Mouse (Mus musculus) hindbrain, embryonic 11.5 days (tissue): ENCODE measurements at regions not wholly inside any gene's neighbourhood (a gene's known extent, or its start where the extent isn't known, plus 50 kb on each side); places are given as distances from the start of the nearest gene placed in this dataset.

Source experiments
- ATAC-seq: fragments of 200-750 bp; cut with Nextera tagmentation; 2 replicates; pipeline ENCODE4 v1.8.0; 2017; ENCODE audit warnings: mild to moderate bottlenecking, moderate TSS enrichment, moderate library complexity; ENCODE audit not compliant: low FRiP score
- DNase-seq: peaks from one replicate; pipeline ENCODE4 v3.0.0-alpha.2; 2015; ENCODE audit warnings: low spot score
- H3K27ac ChIP-seq: fragments of 300-500 bp; sonication (generic); 2 replicates; pipeline ENCODE4 v1.5.1; 2014; ENCODE audit warnings: mild to moderate bottlenecking, low read depth, low read length
- H3K27me3 ChIP-seq: fragments of 300-500 bp; sonication (generic); 2 replicates; pipeline ENCODE4 v1.6.1; 2014; ENCODE audit warnings: mild to moderate bottlenecking, low read length, moderate library complexity, mixed read lengths; ENCODE audit not compliant: control insufficient read depth, insufficient read depth
- H3K36me3 ChIP-seq: fragments of 300-500 bp; sonication (generic); 2 replicates; pipeline ENCODE4 v1.6.1; 2014; ENCODE audit warnings: mild to moderate bottlenecking, low read length, moderate library complexity, mixed read lengths; ENCODE audit not compliant: control insufficient read depth, insufficient read depth
- H3K4me1 ChIP-seq: fragments of 300-500 bp; sonication (generic); replicated peaks from 2 replicates; pipeline ENCODE4 v1.6.1; 2014; ENCODE audit warnings: low read length, mixed read lengths; ENCODE audit not compliant: control insufficient read depth, insufficient read depth
- H3K4me2 ChIP-seq: fragments of 300-500 bp; sonication (generic); replicated peaks from 2 replicates; pipeline ENCODE4 v1.6.1; 2014; ENCODE audit warnings: mild to moderate bottlenecking, low read depth, low read length
- H3K4me3 ChIP-seq: fragments of 300-500 bp; sonication (generic); 2 replicates; pipeline ENCODE4 v1.5.1; 2014; ENCODE audit warnings: low read depth, low read length
- H3K9ac ChIP-seq: fragments of 300-500 bp; sonication (generic); 2 replicates; pipeline ENCODE4 v1.6.1; 2014; ENCODE audit warnings: low read depth, low read length
- H3K9me3 ChIP-seq: fragments of 300-500 bp; sonication (generic); 2 replicates; pipeline ENCODE4 v1.6.1; 2016; ENCODE audit warnings: low read length; ENCODE audit not compliant: control insufficient read depth
- whole genome bisulfite sequencing: fragments of 180-500 bp; shearing (Covaris S2); extraction: QIAGEN DNeasy Blood & Tissue Kit; methylation state at CpG from one replicate; pipeline ENCODE4 v1.1.7; 2014; 5-methylcytosine and 5-hydroxymethylcytosine counted together

DNA sequence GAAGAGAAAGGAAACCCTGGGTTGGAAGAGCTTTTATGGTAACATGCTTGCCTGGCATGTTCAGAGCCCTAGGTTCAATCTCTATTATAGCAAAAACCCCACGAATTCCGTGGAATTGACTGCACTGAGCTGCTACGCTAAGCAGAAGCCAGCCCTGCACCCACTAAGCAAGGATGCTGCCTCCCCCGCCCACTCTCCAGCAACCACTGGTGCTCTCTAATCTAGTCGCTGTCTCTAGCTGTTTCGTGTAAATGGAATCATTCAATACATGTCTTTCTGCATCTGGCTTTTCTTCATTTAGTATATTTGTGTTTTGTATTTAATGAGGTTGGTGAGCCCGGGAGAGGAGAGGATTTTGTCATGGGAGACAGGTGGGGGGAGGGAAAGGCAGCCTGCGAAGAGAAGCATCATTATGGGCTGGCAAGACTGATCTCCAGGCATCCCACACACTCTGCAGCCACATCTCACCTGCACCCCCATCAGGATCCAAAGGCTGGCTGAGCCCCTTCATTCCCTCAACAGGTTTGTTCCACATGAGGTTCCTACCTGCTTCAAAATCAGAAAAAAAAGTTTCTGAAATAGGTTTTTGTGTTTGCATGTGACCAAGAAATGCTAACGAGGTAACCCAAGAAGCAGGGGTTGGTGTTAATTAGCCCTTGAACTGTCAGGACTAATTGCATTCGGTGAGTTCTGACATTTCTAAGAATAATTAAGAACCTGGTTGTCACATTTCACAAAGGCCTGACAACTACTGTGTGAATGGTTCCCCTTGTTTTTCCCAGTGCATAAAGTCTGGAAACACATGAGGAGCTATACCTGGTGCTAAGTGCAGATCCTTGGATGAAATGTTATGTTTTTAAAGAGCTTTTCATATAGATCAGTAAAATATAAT lies 68.6 kb upstream of the Ubl3 start:
- Histone ChIP-seq H3K4me3 (no peak overlapping the region), H3K4me1 (0 out of 2 replicates have a peak, but pooled peaks cover 2% of the 10 kb centered on the region), H3K27me3 (no peaks in the 10 kb centered on the region), H3K27ac (no peak overlapping the region), H3K9me3 (no peaks in the 10 kb centered on the region), H3K4me2 (no peak overlapping the region), H3K36me3 (no peaks in the 10 kb centered on the region), H3K9ac (no peak overlapping the region)
- no peak for DNase-seq
- 62% methylated on average over 10 of the region's 10 CpGs for WGBS
- no peak for ATAC-seq

DNA sequence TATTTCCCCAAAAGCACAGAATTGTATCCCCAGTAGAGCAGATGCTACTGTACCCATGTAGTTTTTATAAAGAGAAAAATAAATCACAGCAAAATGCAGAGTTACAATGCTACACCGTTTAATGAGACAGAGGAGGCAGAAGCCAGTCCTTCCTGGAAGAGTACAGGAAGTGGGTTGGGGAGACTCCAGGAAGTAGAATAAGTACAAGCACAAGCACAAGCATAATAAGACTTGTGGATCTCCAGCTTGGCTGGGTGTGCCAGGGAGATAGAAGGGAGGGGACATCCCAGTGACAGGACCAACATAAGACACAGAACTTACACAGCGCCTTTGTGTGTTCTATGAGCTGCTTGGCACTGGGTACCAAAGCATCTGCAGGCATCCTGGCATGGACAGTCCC lies 67.3 kb upstream of the Ubl3 start:
- DNase-seq (no peak), ATAC-seq (no peak)
- no peak overlapping the region for H3K9ac ChIP-seq
- no peak overlapping the region for H3K4me3 ChIP-seq
- H3K9me3 ChIP-seq: no peaks in the 10 kb centered on the region
- H3K27me3 ChIP-seq: no peaks in the 10 kb centered on the region
- H3K4me1 ChIP-seq: 0 out of 2 replicates have a peak, but pooled peaks cover 6% of the 10 kb centered on the region
- H3K27ac ChIP-seq: no peak overlapping the region
- 88% methylated on average over 2 of the region's 2 CpGs for WGBS
- H3K36me3 ChIP-seq: no peaks in the 10 kb centered on the region
- H3K4me2 ChIP-seq: no peak overlapping the region

DNA sequence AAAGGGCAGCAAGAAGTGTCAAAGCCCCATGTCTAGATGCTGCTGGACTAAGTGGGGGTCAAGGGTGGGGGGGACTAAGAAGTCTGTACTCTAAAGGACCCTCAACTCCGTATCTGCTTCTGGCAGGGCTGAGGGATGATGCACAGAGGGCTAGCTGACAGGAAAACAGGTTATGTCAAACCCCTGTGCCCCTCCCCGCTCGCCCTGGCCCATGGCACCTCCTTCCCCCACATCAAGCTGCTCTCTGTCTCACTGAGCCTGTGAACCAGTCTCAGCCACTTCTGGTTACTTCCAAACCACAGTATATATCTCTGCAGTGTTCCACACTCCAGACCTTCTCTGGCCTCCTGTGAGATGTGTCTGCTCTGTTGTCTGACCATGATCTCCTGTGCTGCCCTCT lies 63.8 kb upstream of the Ubl3 start:
- Histone ChIP-seq H3K27ac (peak overlapping the region; percentile 82), H3K9me3 (no peaks in the 10 kb centered on the region), H3K36me3 (no peaks in the 10 kb centered on the region), H3K4me3 (no peak overlapping the region), H3K4me1 (0 out of 2 replicates have a peak, but pooled peaks cover 4% of the 10 kb centered on the region), H3K4me2 (no peak overlapping the region), H3K9ac (no peak overlapping the region), H3K27me3 (no peaks in the 10 kb centered on the region)
- DNase-seq (no peak), ATAC-seq (peak; percentile 29; the same call in 1 of the 2 replicates)
- WGBS: 82% methylated on average over 3 of the region's 3 CpGs

DNA sequence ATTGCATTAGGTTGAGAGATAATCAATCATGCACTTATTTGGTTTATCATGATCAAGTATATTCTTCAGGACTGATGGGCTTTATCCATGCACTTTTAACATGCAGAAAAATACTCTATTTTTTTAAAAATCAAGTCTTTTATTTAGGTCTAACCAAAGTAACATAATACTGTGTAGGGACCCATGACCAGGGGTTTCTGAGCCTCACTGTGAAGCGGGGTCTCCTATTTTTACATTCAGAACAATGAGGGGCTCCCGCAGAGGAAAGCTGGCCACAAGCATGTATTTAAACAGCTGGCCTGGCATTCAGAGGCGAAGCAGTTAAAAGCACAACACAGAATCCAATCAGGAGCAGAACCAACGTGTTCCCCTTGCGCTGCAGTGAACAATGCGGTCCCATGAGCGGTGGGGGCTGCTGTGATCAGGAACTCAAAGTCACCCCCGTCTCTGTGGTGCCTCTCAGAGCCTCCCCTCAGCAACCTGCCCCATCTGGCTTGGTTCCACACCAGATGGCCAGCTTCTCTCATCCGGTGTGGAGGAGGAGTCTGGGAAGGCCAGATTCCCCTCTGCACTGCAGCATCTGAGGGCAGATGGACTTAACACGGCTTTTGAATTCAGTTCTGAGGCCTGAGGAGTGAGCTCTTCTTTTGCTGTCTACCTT lies 63.2 kb upstream of the Ubl3 start:
- Histone ChIP-seq H3K4me2 (no peak overlapping the region), H3K9ac (0 out of 2 replicates have a peak overlapping the region, but pooled peaks have one; percentile 11), H3K36me3 (no peaks in the 10 kb centered on the region), H3K9me3 (no peaks in the 10 kb centered on the region), H3K27ac (peak overlapping the region; percentile 82), H3K27me3 (no peaks in the 10 kb centered on the region), H3K4me3 (no peak overlapping the region), H3K4me1 (0 out of 2 replicates have a peak, but pooled peaks cover 4% of the 10 kb centered on the region)
- 43% methylated on average over 10 of the region's 10 CpGs for WGBS
- peak; percentile 73 for DNase-seq
- peak; percentile 84 for ATAC-seq

DNA sequence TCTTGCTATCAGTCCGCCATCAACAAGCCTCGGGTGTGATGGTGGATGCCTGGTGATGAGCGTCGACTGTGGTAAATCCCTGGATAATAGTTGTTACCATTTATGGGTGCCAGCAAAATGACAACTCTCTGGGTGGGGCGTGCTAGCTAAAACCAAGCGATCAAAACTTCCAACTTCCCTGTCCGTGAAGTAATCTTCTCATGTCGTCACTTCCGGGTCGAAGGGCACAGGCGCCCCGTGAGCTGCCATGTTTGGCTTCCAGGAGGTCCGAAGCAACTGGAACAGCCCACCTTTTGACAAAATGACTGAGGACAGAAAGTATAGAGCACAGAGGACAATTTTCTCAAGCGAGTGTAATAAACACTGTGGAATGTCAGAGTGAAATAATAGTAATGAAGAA lies 62.5 kb upstream of the Ubl3 start:
- WGBS: 91% methylated on average over 14 of the region's 14 CpGs
- 0 out of 2 replicates have a peak, but pooled peaks cover 4% of the 10 kb centered on the region for H3K4me1 ChIP-seq
- no peak overlapping the region for H3K4me2 ChIP-seq
- DNase-seq (no peak), ATAC-seq (no peak)
- no peak overlapping the region for H3K27ac ChIP-seq
- no peaks in the 10 kb centered on the region for H3K36me3 ChIP-seq
- no peak overlapping the region for H3K9ac ChIP-seq
- H3K4me3 ChIP-seq: no peak overlapping the region
- no peaks in the 10 kb centered on the region for H3K27me3 ChIP-seq
- H3K9me3 ChIP-seq: no peaks in the 10 kb centered on the region

DNA sequence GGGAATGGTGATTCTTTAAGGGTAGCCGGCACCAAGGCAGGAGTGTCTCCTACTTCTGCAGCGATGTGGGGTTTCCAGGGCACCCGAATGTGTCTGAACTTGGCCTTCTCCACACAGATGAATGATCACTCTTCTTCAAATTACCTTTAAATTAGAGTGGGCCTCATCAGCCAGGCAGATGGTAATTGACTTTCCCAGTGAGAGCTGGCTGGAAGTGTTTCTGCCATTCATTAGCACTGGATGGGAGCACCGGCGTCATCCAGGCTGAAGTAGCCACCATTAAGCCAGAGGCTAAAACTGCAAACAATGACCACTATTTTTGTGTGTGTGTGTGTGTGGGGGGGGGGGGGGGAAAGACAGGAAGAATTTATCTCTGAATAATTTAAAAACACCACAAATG lies 58.7 kb upstream of the Ubl3 start:
- Histone ChIP-seq H3K9ac (no peak overlapping the region), H3K4me1 (0 out of 2 replicates have a peak, but pooled peaks cover 4% of the 10 kb centered on the region), H3K36me3 (no peaks in the 10 kb centered on the region), H3K9me3 (no peaks in the 10 kb centered on the region), H3K4me3 (no peak overlapping the region), H3K27me3 (no peaks in the 10 kb centered on the region), H3K27ac (no peak overlapping the region), H3K4me2 (no peak overlapping the region)
- ATAC-seq (no peak), DNase-seq (no peak)
- WGBS: 63% methylated on average over 5 of the region's 5 CpGs

DNA sequence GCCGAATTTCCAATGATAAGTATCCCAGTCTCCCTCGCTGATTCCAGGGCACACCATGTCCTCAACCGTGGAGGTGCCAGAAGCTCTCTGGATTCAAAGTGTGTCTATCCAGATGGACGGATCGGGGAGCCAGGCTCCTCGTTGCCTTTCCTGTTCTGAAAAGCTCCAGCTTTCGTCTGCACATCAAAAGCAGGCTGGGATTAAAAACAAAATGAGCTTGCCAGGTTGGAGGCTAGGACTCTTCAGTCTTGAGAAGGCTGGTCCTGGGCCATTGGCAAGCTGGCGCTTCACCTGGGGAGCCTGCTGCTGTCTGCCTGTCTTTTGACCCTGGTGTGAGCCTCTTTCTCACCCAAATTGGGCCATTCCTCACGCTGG lies 56.9 kb upstream of the Ubl3 start:
- ATAC-seq: no peak
- WGBS: 79% methylated on average over 9 of the region's 9 CpGs
- no peak overlapping the region for H3K27ac ChIP-seq

DNA sequence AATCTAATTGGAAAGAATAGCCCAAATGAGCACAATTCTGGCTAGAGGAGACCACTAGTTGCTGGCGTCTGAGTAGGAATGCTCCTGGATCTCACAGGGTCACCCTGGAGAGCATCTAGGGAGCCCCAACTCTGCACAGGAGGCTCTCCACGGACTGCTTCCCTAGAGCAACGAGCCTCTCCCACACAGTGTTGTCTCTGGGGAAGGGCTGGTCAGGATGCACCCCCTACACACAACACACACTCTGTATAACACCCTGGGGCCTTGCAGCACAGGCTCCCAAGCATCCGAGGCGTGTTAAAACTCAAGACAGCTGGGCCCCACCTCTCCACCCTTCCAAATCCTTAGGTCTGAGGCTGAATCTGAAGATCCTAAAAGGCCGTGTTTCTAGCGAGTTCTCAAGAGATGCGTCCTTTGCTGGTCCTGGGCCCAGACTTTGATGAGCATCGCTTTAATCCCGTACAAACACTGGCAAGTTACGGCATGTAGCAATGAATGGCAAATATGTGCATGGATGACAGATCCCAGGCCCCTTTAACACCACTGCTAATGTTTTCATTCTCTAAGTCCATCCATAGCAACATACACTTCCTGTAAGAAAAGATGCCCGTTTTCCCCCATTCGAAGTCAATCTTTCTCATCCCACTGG lies 56.4 kb upstream of the Ubl3 start:
- H3K9ac ChIP-seq: no peak overlapping the region
- H3K27me3 ChIP-seq: no peaks in the 10 kb centered on the region
- ATAC-seq: no peak
- no peaks in the 10 kb centered on the region for H3K9me3 ChIP-seq
- H3K27ac ChIP-seq: no peak overlapping the region
- no peak overlapping the region for H3K4me2 ChIP-seq
- no peak for DNase-seq
- H3K4me1 ChIP-seq: no peaks in the 10 kb centered on the region
- H3K36me3 ChIP-seq: no peaks in the 10 kb centered on the region
- H3K4me3 ChIP-seq: no peak overlapping the region
- WGBS: 85% methylated on average over 13 of the region's 13 CpGs

More for the DNA sequence above, 56.9 kb upstream of the Ubl3 start:
- Histone ChIP-seq H3K4me2 (no peak overlapping the region), H3K36me3 (no peaks in the 10 kb centered on the region), H3K27me3 (no peaks in the 10 kb centered on the region), H3K9ac (no peak overlapping the region), H3K4me1 (no peaks in the 10 kb centered on the region), H3K9me3 (no peaks in the 10 kb centered on the region), H3K4me3 (no peak overlapping the region)
- no peak for DNase-seq
